Mouse (Mus musculus): ENCODE results near the gene Rnf185. TPM values are rescaled to one million over a fixed set of nuclear protein-coding genes. Genes with fewer than 3 reads are reported as not detected.

Rnf185 gene
- total RNA-seq, 2 experiments from 2014 or later, result 15.1 to 16.1 TPM

- peak; percentile 66 to 72 for DNase-seq
- intact Hi-C loops (cut with DNase I), result no loop called here
Observed at GRCm38 (mm10) chr11:3370928-3371598, 81.1 kb downstream of the Rnf185 start.

GRCm38 (mm10) chr11:3370162-3370561 lies 82.0 kb downstream of the Rnf185 start:
- DNase-seq, result no peak
- intact Hi-C loops (cut with DNase I), result no loop called here

GRCm38 (mm10) chr11:3369449-3369848 lies 82.7 kb downstream of the Rnf185 start:
- intact Hi-C loops (cut with DNase I), result no loop called here
- DNase-seq, result no peak

- no peak for DNase-seq
- intact Hi-C loops (cut with DNase I), result no loop called here
Observed at GRCm38 (mm10) chr11:3368983-3369382, 83.2 kb downstream of the Rnf185 start.

- DNase-seq, result no peak
- intact Hi-C loops (cut with DNase I), result no loop called here
Observed at GRCm38 (mm10) chr11:3366411-3366810, 85.8 kb downstream of the Rnf185 start.

Other genes starting within 250 kb of the Rnf185 start
- gene Eif4enif1, start 250.0 kb downstream of the Rnf185 start, total RNA-seq (2021), result 10 to 100 TPM; 26.6 to 27.9 TPM
- gene Drg1, start 185.9 kb downstream of the Rnf185 start, total RNA-seq (2021), result 10 to 100 TPM; 36.4 to 45.4 TPM
- 10 to 100 TPM in 1 of 2 experiments, 1 to 10 TPM in 1; 8.3 to 19.4 TPM for gene Patz1, start 163.5 kb downstream of the Rnf185 start, total RNA-seq (2021)
- 10 to 100 TPM; 21.2 to 25.0 TPM for gene Pik3ip1, start 122.0 kb downstream of the Rnf185 start, total RNA-seq (2021)
- 10 to 100 TPM in 1 of 2 experiments, 1 to 10 TPM in 1; 9.8 to 11.9 TPM for gene Limk2, start 43.2 kb downstream of the Rnf185 start, total RNA-seq (2021)
- under 1 TPM in 1 of 2 experiments, not detected in 1; 0.10 TPM for gene Pla2g3, start 35.9 kb upstream of the Rnf185 start, total RNA-seq (2021)
- 1 to 10 TPM; 3.4 to 4.1 TPM for gene Inpp5j, start 52.5 kb upstream of the Rnf185 start, total RNA-seq (2021)
- gene Selenom, start 62.3 kb upstream of the Rnf185 start, total RNA-seq (2021), result 10 to 100 TPM; 13.2 to 14.9 TPM
- gene Smtn, start 88.2 kb upstream of the Rnf185 start, total RNA-seq (2021), result 10 to 100 TPM; 71.9 to 78.7 TPM
- 10 to 100 TPM; 16.0 to 16.7 TPM for gene Morc2a, start 196.8 kb upstream of the Rnf185 start, total RNA-seq (2021)

Measured in gastrocnemius, postnatal 36 days (tissue).